Mouse (Mus musculus) c-Kit-positive CD71-positive TER-119-negative erythroid progenitor cells, embryonic 14.5 days (primary cell): Measurements from ENCODE around the gene St7.

Source experiments
- DNase-seq: peaks from one replicate; pipeline ENCODE4 v3.0.0-alpha.2; 2013; ENCODE audit warnings: low read depth

Gene St7

GRCm38 (mm10) chr6:17816865-17817435 lies 124.2 kb downstream of the St7 start:
- no peak for DNase-seq

GRCm38 (mm10) chr6:17823614-17824013 lies 130.9 kb downstream of the St7 start:
- DNase-seq: no peak

- no peak for DNase-seq
Measured at GRCm38 (mm10) chr6:17824735-17825134, 132.0 kb downstream of the St7 start.

- DNase-seq: no peak
Measured at GRCm38 (mm10) chr6:17828382-17828781, 135.6 kb downstream of the St7 start.

- no peak for DNase-seq
Measured at GRCm38 (mm10) chr6:17829981-17830380, 137.2 kb downstream of the St7 start.

GRCm38 (mm10) chr6:17834493-17834892 lies 141.8 kb downstream of the St7 start:
- peak; percentile 79 for DNase-seq

GRCm38 (mm10) chr6:17835693-17836092 lies 143.0 kb downstream of the St7 start:
- DNase-seq: no peak

GRCm38 (mm10) chr6:17837676-17838075 lies 144.9 kb downstream of the St7 start:
- no peak for DNase-seq

- DNase-seq: no peak
Measured at GRCm38 (mm10) chr6:17840431-17840830, 147.7 kb downstream of the St7 start.

- peak; percentile 65 for DNase-seq
Measured at GRCm38 (mm10) chr6:17842759-17843158, 150.0 kb downstream of the St7 start.

GRCm38 (mm10) chr6:17851316-17851715 lies 158.6 kb downstream of the St7 start:
- no peak for DNase-seq

- no peak for DNase-seq
Measured at GRCm38 (mm10) chr6:17853587-17854274, 161.0 kb downstream of the St7 start.

- DNase-seq: no peak
Measured at GRCm38 (mm10) chr6:17855616-17856015, 162.9 kb downstream of the St7 start.

- DNase-seq: no peak
Measured at GRCm38 (mm10) chr6:17859564-17859963, 166.8 kb downstream of the St7 start.

GRCm38 (mm10) chr6:17860463-17860862 lies 167.7 kb downstream of the St7 start:
- no peak for DNase-seq

GRCm38 (mm10) chr6:17867796-17868195 lies 175.1 kb downstream of the St7 start:
- no peak for DNase-seq

GRCm38 (mm10) chr6:17871831-17872372 lies 179.2 kb downstream of the St7 start:
- DNase-seq: no peak

GRCm38 (mm10) chr6:17875606-17876005 lies 182.9 kb downstream of the St7 start:
- no peak for DNase-seq

GRCm38 (mm10) chr6:17876023-17876613 lies 183.4 kb downstream of the St7 start:
- DNase-seq: no peak

- DNase-seq: no peak
Measured at GRCm38 (mm10) chr6:17876670-17877179, 184.0 kb downstream of the St7 start.

GRCm38 (mm10) chr6:17882943-17883342 lies 190.2 kb downstream of the St7 start:
- DNase-seq: no peak

GRCm38 (mm10) chr6:17887765-17888164 lies 195.0 kb downstream of the St7 start:
- DNase-seq: no peak

- DNase-seq: no peak
Measured at GRCm38 (mm10) chr6:17895562-17895961, 202.8 kb downstream of the St7 start.
